Mouse (Mus musculus) hindlimb bud, embryonic 11.5 days (tissue): Measurements from ENCODE around the gene Agrn.
A peak's percentile ranks its signal among the peaks of the same experiment; 100 is the strongest.

Experiments used
- DNase-seq: peaks from one replicate; pipeline ENCODE4 v3.0.0-alpha.2; 2012; ENCODE audit warnings: low read depth, low spot score; ENCODE audit errors: extremely low spot score

The Agrn gene

GRCm38 (mm10) chr4:156197131-156197828 lies at the start of gene Agrn:
TSS of gene Agrn (minus strand) at chr4:156197488.
- DNase-seq = no peak

GRCm38 (mm10) chr4:156236651-156237447 lies 39.6 kb upstream of the Agrn start:
- no peak for DNase-seq

GRCm38 (mm10) chr4:156235808-156236533 lies 38.7 kb upstream of the Agrn start, which contains the start of gene Noc2l:
TSS of gene Noc2l (plus strand) at chr4:156236010.
- peak; percentile 35 for DNase-seq

GRCm38 (mm10) chr4:156235360-156235770 lies 38.1 kb upstream of the Agrn start:
- DNase-seq = peak; percentile 28

GRCm38 (mm10) chr4:156234701-156235213 lies 37.5 kb upstream of the Agrn start, which contains the start of gene Plekhn1:
TSS of gene Plekhn1 (minus strand) at chr4:156234857.
- DNase-seq = no peak

- DNase-seq = no peak
These were observed 36.8 kb upstream of the Agrn start for GRCm38 (mm10) chr4:156234021-156234501.

GRCm38 (mm10) chr4:156228393-156229024 lies 31.2 kb upstream of the Agrn start:
- no peak for DNase-seq

- no peak for DNase-seq
These were observed 30.6 kb upstream of the Agrn start for GRCm38 (mm10) chr4:156227752-156228392.

GRCm38 (mm10) chr4:156224276-156224675 lies 27.0 kb upstream of the Agrn start:
- no peak for DNase-seq

- DNase-seq = no peak
These were observed 22.6 kb upstream of the Agrn start for GRCm38 (mm10) chr4:156219936-156220335.

- DNase-seq = no peak
These were observed 20.6 kb upstream of the Agrn start for GRCm38 (mm10) chr4:156217838-156218237.

- no peak for DNase-seq
These were observed 19.9 kb upstream of the Agrn start for GRCm38 (mm10) chr4:156217022-156217669.

GRCm38 (mm10) chr4:156216196-156216595 lies 18.9 kb upstream of the Agrn start:
- DNase-seq = no peak

GRCm38 (mm10) chr4:156215649-156216048 lies 18.4 kb upstream of the Agrn start, which contains the start of gene Perm1:
TSS of gene Perm1 (plus strand) at chr4:156215868.
- DNase-seq = no peak

GRCm38 (mm10) chr4:156213134-156213533 lies 15.8 kb upstream of the Agrn start:
- no peak for DNase-seq

GRCm38 (mm10) chr4:156209963-156210635 lies 12.8 kb upstream of the Agrn start:
- no peak for DNase-seq

- no peak for DNase-seq
These were observed 11.6 kb upstream of the Agrn start for GRCm38 (mm10) chr4:156208872-156209271.

GRCm38 (mm10) chr4:156203413-156204131 lies 6.3 kb upstream of the Agrn start:
- no peak for DNase-seq
